Mouse (Mus musculus) urinary bladder, postnatal 14 days (tissue): ENCODE data around the gene Apex1.
"Not testable (repeated sequence)": the region's sequence is repeated elsewhere in the genome, so short reads cannot be mapped to it uniquely, and the experiment has no call there.

Experiments used
- DNase-seq: peaks from one replicate; pipeline ENCODE4 v3.0.0; 2021; ENCODE audit warnings: low spot score

Gene Apex1

GRCm38 (mm10) chr14:50927366-50927765, 2.6 kb downstream of the Apex1 start:
- DNase-seq = no peak

- DNase-seq = no peak
Observed at GRCm38 (mm10) chr14:50929951-50930350, 5.2 kb downstream of the Apex1 start.

- DNase-seq = peak; percentile 70
Observed at GRCm38 (mm10) chr14:50930377-50930753, 5.6 kb downstream of the Apex1 start.

GRCm38 (mm10) chr14:50930754-50931492, 6.2 kb downstream of the Apex1 start, which contains the start of the genes Pip4p1 and Pnp:
Pip4p1 (minus strand) TSS chr14:50930856.
Pnp (plus strand) TSS chr14:50931082.
- peak; percentile 99 for DNase-seq

- DNase-seq = no peak
Observed at GRCm38 (mm10) chr14:50931493-50932020, 6.8 kb downstream of the Apex1 start.

- DNase-seq = no peak
Observed at GRCm38 (mm10) chr14:50936649-50937048, 11.9 kb downstream of the Apex1 start.

- no peak for DNase-seq
Observed at GRCm38 (mm10) chr14:50938119-50938908, 13.5 kb downstream of the Apex1 start.

GRCm38 (mm10) chr14:50938940-50939339, 14.2 kb downstream of the Apex1 start:
- no peak for DNase-seq

- peak; percentile 97 for DNase-seq
Observed at GRCm38 (mm10) chr14:50943932-50944667, 19.3 kb downstream of the Apex1 start, which contains the start of gene Gm49342. Gm49342 (plus strand) TSS chr14:50944517.

- not testable (repeated sequence) for DNase-seq
Observed at GRCm38 (mm10) chr14:50944668-50945033, 19.9 kb downstream of the Apex1 start.

GRCm38 (mm10) chr14:50945081-50945480, 20.3 kb downstream of the Apex1 start:
- DNase-seq = not testable (repeated sequence)

GRCm38 (mm10) chr14:50945526-50945925, 20.8 kb downstream of the Apex1 start:
- DNase-seq = not testable (repeated sequence)

GRCm38 (mm10) chr14:50955487-50955886, 30.7 kb downstream of the Apex1 start:
- DNase-seq = no peak

GRCm38 (mm10) chr14:50955942-50956508, 31.3 kb downstream of the Apex1 start, which contains the start of gene Pnp2:
Pnp2 (plus strand) TSS chr14:50955992.
- DNase-seq = peak; percentile 58

- DNase-seq = not testable (repeated sequence)
Observed at GRCm38 (mm10) chr14:50956724-50957123, 32.0 kb downstream of the Apex1 start.

GRCm38 (mm10) chr14:50957146-50957545, 32.4 kb downstream of the Apex1 start:
- not testable (repeated sequence) for DNase-seq

GRCm38 (mm10) chr14:50958289-50958995, 33.7 kb downstream of the Apex1 start:
- not testable (repeated sequence) for DNase-seq

- DNase-seq = no peak
Observed at GRCm38 (mm10) chr14:50968216-50968980, 43.6 kb downstream of the Apex1 start.

- DNase-seq = no peak
Observed at GRCm38 (mm10) chr14:50969041-50969440, 44.3 kb downstream of the Apex1 start.
